Mouse (Mus musculus) midbrain, embryonic 14.5 days (tissue): ENCODE measurements around the gene Syngap1. TPM values are rescaled to one million over a fixed set of nuclear protein-coding genes. Genes with fewer than 3 reads are reported as not detected.

Experiments
- ATAC-seq: fragments of 200-750 bp; cut with Nextera tagmentation; 2 replicates; pipeline ENCODE4 v1.8.0; 2017; ENCODE audit warnings: moderate number of reproducible peaks, moderate library complexity; ENCODE audit not compliant: low FRiP score, low TSS enrichment
- DNase-seq: peaks from one replicate; pipeline ENCODE4 v3.0.0-alpha.2; 2015
- H3K27ac ChIP-seq: fragments of 300-500 bp; sonication (generic); replicated peaks from 2 replicates; pipeline ENCODE4 v1.5.1; 2014; ENCODE audit warnings: mild to moderate bottlenecking, low read depth, low read length, moderate library complexity
- H3K27me3 ChIP-seq: fragments of 300-500 bp; sonication (generic); 2 replicates; pipeline ENCODE4 v1.6.1; 2014; ENCODE audit warnings: low read length, control low read depth, mixed read lengths; ENCODE audit not compliant: control insufficient read depth, insufficient read depth
- H3K36me3 ChIP-seq: fragments of 300-500 bp; sonication (generic); 2 replicates; pipeline ENCODE4 v1.6.1; 2014; ENCODE audit warnings: low read length, control low read depth; ENCODE audit not compliant: control insufficient read depth, insufficient read depth
- H3K4me1 ChIP-seq: fragments of 300-500 bp; sonication (generic); 2 replicates; pipeline ENCODE4 v1.6.1; 2014; ENCODE audit warnings: mild to moderate bottlenecking, antibody characterized with exemption, low read length, control low read depth; ENCODE audit not compliant: control insufficient read depth, insufficient read depth
- H3K4me2 ChIP-seq: fragments of 300-500 bp; sonication (generic); 2 replicates; pipeline ENCODE4 v1.6.1; 2014; ENCODE audit warnings: mild to moderate bottlenecking, low read length, moderate library complexity
- H3K4me3 ChIP-seq: fragments of 300-500 bp; sonication (generic); replicated peaks from 2 replicates; pipeline ENCODE4 v1.5.1; 2014; ENCODE audit warnings: low read depth, low read length
- H3K9ac ChIP-seq: fragments of 300-500 bp; sonication (generic); replicated peaks from 2 replicates; pipeline ENCODE4 v1.6.1; 2014; ENCODE audit warnings: mild to moderate bottlenecking, low read length, moderate library complexity
- H3K9me3 ChIP-seq: fragments of 300-500 bp; sonication (generic); 2 replicates; pipeline ENCODE4 v1.6.1; 2016; ENCODE audit warnings: low read length, control low read depth, mixed read lengths; ENCODE audit not compliant: control insufficient read depth
- WGBS: fragments of 180-500 bp; shearing (Covaris S2); extraction: QIAGEN DNeasy Blood & Tissue Kit; methylation state at CpG from one replicate; pipeline ENCODE4 v1.1.7; 2014; 5-methylcytosine and 5-hydroxymethylcytosine counted together
- polyA plus RNA-seq: library from polyadenylated mRNA; unstranded; fragments of >200 nt; fragmentation: Nextera tagmentation; extraction: Ambion mirVana; gene quantifications from 2 replicates; pipeline ENCODE4 v1.2.1, GENCODE M21; 2014

Gene Syngap1
- polyA plus RNA-seq, 1 experiment from 2014 or later: 5.5 TPM

- DNase-seq (no peak), ATAC-seq (no peak)
- Histone ChIP-seq H3K9ac (no peak overlapping the region), H3K27me3 (no peaks in the 10 kb centered on the region), H3K27ac (no peak overlapping the region), H3K4me2 (no peak overlapping the region), H3K36me3 (peaks cover 43% of the 10 kb centered on the region), H3K9me3 (no peaks in the 10 kb centered on the region), H3K4me3 (no peak overlapping the region), H3K4me1 (peaks cover 6% of the 10 kb centered on the region; the same call in 1 of the 2 replicates)
- 80% methylated on average over 2 of the region's 2 CpGs for WGBS
Measured at GRCm38 (mm10) chr17:26981050-26981449, 40.0 kb downstream of the Syngap1 start.

DNA sequence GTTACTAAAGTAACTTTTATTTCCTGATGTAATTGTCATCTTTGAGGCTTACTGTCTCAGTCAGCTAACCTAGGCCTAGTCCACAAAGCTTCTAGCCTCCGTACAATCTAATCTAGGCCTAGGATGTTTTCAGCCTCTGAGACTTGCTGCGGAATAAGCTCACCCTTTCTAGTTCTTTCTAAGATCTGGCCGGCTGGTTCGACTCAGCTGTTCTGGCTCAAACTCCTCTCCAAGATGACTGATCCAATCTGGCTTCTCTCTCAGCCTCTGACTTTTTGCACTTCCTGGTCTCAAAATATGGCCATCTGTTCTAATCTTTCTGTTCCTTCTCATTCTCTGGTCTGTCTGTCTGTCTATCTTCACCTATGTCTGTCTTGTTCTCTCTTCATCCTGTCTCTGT lies 42.3 kb downstream of the Syngap1 start:
- H3K27me3 ChIP-seq: no peaks in the 10 kb centered on the region
- no peaks in the 10 kb centered on the region for H3K9me3 ChIP-seq
- H3K4me2 ChIP-seq: no peak overlapping the region
- H3K27ac ChIP-seq: no peak overlapping the region
- H3K36me3 ChIP-seq: peaks cover 23% of the 10 kb centered on the region; the same call in 1 of the 2 replicates
- no peak for DNase-seq
- H3K4me1 ChIP-seq: no peaks in the 10 kb centered on the region
- H3K4me3 ChIP-seq: no peak overlapping the region
- H3K9ac ChIP-seq: no peak overlapping the region
- WGBS: 98% methylated on average over 4 of the region's 4 CpGs
- no peak for ATAC-seq

GRCm38 (mm10) chr17:26985503-26986179 lies 44.6 kb downstream of the Syngap1 start:
- WGBS: 93% methylated on average over 10 of the region's 10 CpGs
- Histone ChIP-seq H3K27me3 (no peaks in the 10 kb centered on the region), H3K27ac (no peak overlapping the region), H3K9me3 (no peaks in the 10 kb centered on the region), H3K36me3 (peaks cover 6% of the 10 kb centered on the region; the same call in 1 of the 2 replicates), H3K4me3 (no peak overlapping the region), H3K4me2 (no peak overlapping the region), H3K9ac (no peak overlapping the region), H3K4me1 (no peaks in the 10 kb centered on the region)
- DNase-seq: no peak
- no peak for ATAC-seq

DNA sequence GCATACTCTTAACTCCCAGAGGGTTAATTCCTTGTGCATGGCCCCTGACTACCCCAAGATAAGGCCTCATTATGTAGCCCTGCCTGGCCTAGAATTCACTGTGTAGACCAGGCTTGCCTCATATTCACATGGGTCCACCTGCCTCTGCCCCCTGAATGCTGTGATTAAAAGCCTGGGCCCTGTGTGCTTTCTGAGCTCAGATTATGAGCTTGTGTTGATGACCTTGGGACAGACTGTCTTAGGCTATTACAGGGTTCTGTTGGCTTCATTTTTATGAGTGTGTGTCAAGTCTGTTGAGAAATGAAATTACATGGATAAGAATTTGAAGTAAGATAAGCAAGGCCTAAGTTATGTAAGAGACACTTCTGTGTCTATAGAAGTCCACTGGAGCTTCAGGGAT lies 49.5 kb downstream of the Syngap1 start:
- H3K9ac ChIP-seq: no peak overlapping the region
- no peaks in the 10 kb centered on the region for H3K9me3 ChIP-seq
- H3K4me3 ChIP-seq: no peak overlapping the region
- ATAC-seq: no peak
- H3K27me3 ChIP-seq: no peaks in the 10 kb centered on the region
- H3K27ac ChIP-seq: no peak overlapping the region
- no peaks in the 10 kb centered on the region for H3K4me1 ChIP-seq
- no peak for DNase-seq
- H3K36me3 ChIP-seq: no peaks in the 10 kb centered on the region
- no peak overlapping the region for H3K4me2 ChIP-seq

DNA sequence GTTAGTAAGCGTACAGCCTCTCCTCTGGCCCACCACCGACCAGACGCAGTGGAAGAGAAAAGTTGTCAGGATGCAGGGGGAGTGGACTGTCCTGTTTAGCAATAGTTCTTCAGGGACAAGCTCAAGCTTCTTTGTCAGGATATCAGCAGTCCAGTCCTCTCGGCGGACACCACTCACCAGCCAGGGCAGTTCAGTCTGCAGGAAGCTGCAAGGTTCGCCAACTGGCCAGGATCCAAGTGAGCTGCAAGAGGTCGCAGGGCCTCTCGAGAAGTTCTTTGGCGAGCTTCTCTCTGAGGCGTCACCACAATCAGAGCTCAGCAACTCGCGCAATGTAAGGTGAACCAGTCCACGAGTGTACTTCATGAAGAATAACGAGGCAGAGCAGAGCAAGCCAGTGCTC lies 53.4 kb downstream of the Syngap1 start:
- H3K9ac ChIP-seq: no peak overlapping the region
- H3K4me1 ChIP-seq: no peaks in the 10 kb centered on the region
- no peak overlapping the region for H3K4me2 ChIP-seq
- H3K4me3 ChIP-seq: no peak overlapping the region
- H3K27me3 ChIP-seq: no peaks in the 10 kb centered on the region
- no peak for ATAC-seq
- WGBS: 88% methylated on average over 14 of the region's 14 CpGs
- H3K9me3 ChIP-seq: no peaks in the 10 kb centered on the region
- DNase-seq: no peak
- no peak overlapping the region for H3K27ac ChIP-seq
- H3K36me3 ChIP-seq: no peaks in the 10 kb centered on the region

DNA sequence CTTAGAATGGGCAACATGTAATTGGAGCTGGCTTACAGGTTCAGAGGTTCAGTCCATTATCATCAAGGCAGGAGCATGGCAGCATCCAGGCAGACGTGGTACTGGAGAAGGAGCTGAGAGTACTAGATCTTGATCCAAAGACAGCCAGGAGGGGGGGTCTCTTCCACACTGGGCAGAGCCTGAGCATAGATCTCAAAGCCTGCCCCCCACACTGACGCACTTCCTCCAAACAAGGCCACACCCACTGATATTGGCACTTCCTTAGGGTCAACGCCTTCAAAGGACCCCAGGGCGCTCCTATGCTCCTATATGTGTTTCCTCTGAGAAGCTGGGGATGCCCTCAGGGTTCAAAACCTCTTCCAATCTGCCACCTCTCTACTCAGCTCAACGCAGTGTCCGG lies 54.0 kb downstream of the Syngap1 start:
- no peak for ATAC-seq
- WGBS: 84% methylated on average over 6 of the region's 6 CpGs
- no peaks in the 10 kb centered on the region for H3K9me3 ChIP-seq
- no peak overlapping the region for H3K4me3 ChIP-seq
- no peak overlapping the region for H3K27ac ChIP-seq
- H3K9ac ChIP-seq: no peak overlapping the region
- no peak for DNase-seq
- H3K36me3 ChIP-seq: no peaks in the 10 kb centered on the region
- H3K4me1 ChIP-seq: no peaks in the 10 kb centered on the region
- no peak overlapping the region for H3K4me2 ChIP-seq
- no peaks in the 10 kb centered on the region for H3K27me3 ChIP-seq

GRCm38 (mm10) chr17:26995562-26995961 lies 54.5 kb downstream of the Syngap1 start:
- DNase-seq: no peak
- WGBS: 79% methylated on average over 8 of the region's 8 CpGs
- H3K27ac ChIP-seq: no peak overlapping the region
- H3K4me1 ChIP-seq: no peaks in the 10 kb centered on the region
- no peaks in the 10 kb centered on the region for H3K36me3 ChIP-seq
- no peaks in the 10 kb centered on the region for H3K27me3 ChIP-seq
- H3K4me3 ChIP-seq: no peak overlapping the region
- no peaks in the 10 kb centered on the region for H3K9me3 ChIP-seq
- H3K9ac ChIP-seq: no peak overlapping the region
- ATAC-seq: no peak
- H3K4me2 ChIP-seq: no peak overlapping the region

DNA sequence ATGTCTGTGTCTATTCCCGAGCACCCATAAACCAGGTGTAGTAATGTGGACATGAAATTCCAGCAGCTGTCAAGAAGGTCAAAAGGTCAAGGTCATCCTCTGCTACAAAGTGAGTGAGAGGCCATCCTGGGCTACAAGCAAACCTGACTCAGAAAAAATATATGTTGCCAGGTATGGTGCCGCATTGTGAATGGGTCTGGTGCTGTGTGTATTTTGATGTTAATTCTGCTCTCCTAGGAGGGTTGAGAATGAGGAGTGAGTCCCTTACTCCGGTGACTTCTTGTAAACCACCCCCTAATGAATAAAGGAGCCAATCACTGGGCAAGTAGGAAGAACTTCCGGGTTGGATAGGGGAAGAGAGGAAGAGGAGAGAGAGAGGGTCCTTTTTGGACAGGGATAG lies 56.6 kb downstream of the Syngap1 start:
- no peaks in the 10 kb centered on the region for H3K9me3 ChIP-seq
- WGBS: 83% methylated on average over 4 of the region's 4 CpGs
- ATAC-seq: no peak
- no peak overlapping the region for H3K4me2 ChIP-seq
- no peak overlapping the region for H3K27ac ChIP-seq
- no peak for DNase-seq
- no peaks in the 10 kb centered on the region for H3K36me3 ChIP-seq
- H3K27me3 ChIP-seq: no peaks in the 10 kb centered on the region
- H3K4me1 ChIP-seq: no peaks in the 10 kb centered on the region
- H3K4me3 ChIP-seq: no peak overlapping the region
- H3K9ac ChIP-seq: no peak overlapping the region

- no peak overlapping the region for H3K4me2 ChIP-seq
- ATAC-seq (no peak), DNase-seq (no peak)
- H3K4me3 ChIP-seq: no peak overlapping the region
- H3K36me3 ChIP-seq: no peaks in the 10 kb centered on the region
- no peaks in the 10 kb centered on the region for H3K9me3 ChIP-seq
- H3K27me3 ChIP-seq: no peaks in the 10 kb centered on the region
- H3K27ac ChIP-seq: no peak overlapping the region
- no peaks in the 10 kb centered on the region for H3K4me1 ChIP-seq
- no peak overlapping the region for H3K9ac ChIP-seq
- WGBS: 92% methylated on average over 15 of the region's 15 CpGs
Measured at GRCm38 (mm10) chr17:26998283-26998682, 57.2 kb downstream of the Syngap1 start.
